Mouse (Mus musculus): ENCODE measurements around the gene Mt2. TPM values are rescaled to one million over a fixed set of nuclear protein-coding genes. Genes with fewer than 3 reads are reported as not detected.
"Not testable (repeated sequence)": the region's sequence is repeated elsewhere in the genome, so short reads cannot be mapped to it uniquely, and the experiment has no call there.

Gene Mt2
- polyA plus RNA-seq, 1 experiment from 2014 or later, result 47.5 TPM

- not testable (repeated sequence) for DNase-seq (ENCODE audit: low spot score); H3K27me3 ChIP-seq (replicated peaks; ENCODE audit: control insufficient read depth, insufficient read depth, low read length); H3K36me3 ChIP-seq (ENCODE audit: control insufficient read depth, insufficient read depth, low read length); H3K9ac ChIP-seq (ENCODE audit: low read length); H3K4me2 ChIP-seq (ENCODE audit: low read length); H3K9me3 ChIP-seq (replicated peaks; ENCODE audit: control insufficient read depth, low read length); H3K27ac ChIP-seq (ENCODE audit: low read depth, low read length); ATAC-seq; H3K4me3 ChIP-seq (ENCODE audit: low read depth, low read length); H3K4me1 ChIP-seq (ENCODE audit: control insufficient read depth, insufficient read depth, low read length)
- 73% methylated on average over 8 of the region's 8 CpGs for WGBS
These were observed 6.7 kb upstream of the Mt2 start for GRCm38 (mm10) chr8:94165772-94166171.

- H3K9me3 ChIP-seq (replicated peaks; ENCODE audit: control insufficient read depth, low read length), result no peaks in the 10 kb centered on the region
- H3K36me3 ChIP-seq (ENCODE audit: control insufficient read depth, insufficient read depth, low read length), result no peaks in the 10 kb centered on the region
- H3K27me3 ChIP-seq (replicated peaks; ENCODE audit: control insufficient read depth, insufficient read depth, low read length), result peaks cover 16% of the 10 kb centered on the region
- no peak overlapping the region for H3K27ac ChIP-seq (ENCODE audit: low read depth, low read length)
- peaks cover 7% of the 10 kb centered on the region for H3K4me1 ChIP-seq (ENCODE audit: control insufficient read depth, insufficient read depth, low read length)
- DNase-seq (ENCODE audit: low spot score), result peak; percentile 88
- H3K4me3 ChIP-seq (ENCODE audit: low read depth, low read length), result no peak overlapping the region
- 2% methylated on average over 6 of the region's 6 CpGs for WGBS
- H3K4me2 ChIP-seq (ENCODE audit: low read length), result 0 out of 2 replicates have a peak overlapping the region, but pooled peaks have one; percentile 23
- peak; percentile 63 for ATAC-seq
- no peak overlapping the region for H3K9ac ChIP-seq (ENCODE audit: low read length)
These were observed 5.2 kb upstream of the Mt2 start for GRCm38 (mm10) chr8:94167244-94167643.

GRCm38 (mm10) chr8:94169547-94169946, 2.9 kb upstream of the Mt2 start:
- no peak for DNase-seq (ENCODE audit: low spot score)
- no peak overlapping the region for H3K4me2 ChIP-seq (ENCODE audit: low read length)

GRCm38 (mm10) chr8:94171321-94171755, 1.1 kb upstream of the Mt2 start:
- H3K36me3 ChIP-seq (ENCODE audit: control insufficient read depth, insufficient read depth, low read length), result no peaks in the 10 kb centered on the region
- H3K4me2 ChIP-seq (ENCODE audit: low read length), result peak overlapping the region; percentile 97; the same call in 1 of the 2 replicates
- DNase-seq (ENCODE audit: low spot score), result no peak
- no peak overlapping the region for H3K4me3 ChIP-seq (ENCODE audit: low read depth, low read length)
- 59% methylated on average over 10 of the region's 10 CpGs for WGBS
- H3K9me3 ChIP-seq (replicated peaks; ENCODE audit: control insufficient read depth, low read length), result no peaks in the 10 kb centered on the region
- no peak overlapping the region for H3K9ac ChIP-seq (ENCODE audit: low read length)
- ATAC-seq, result no peak
- no peak overlapping the region for H3K27ac ChIP-seq (ENCODE audit: low read depth, low read length)
- H3K27me3 ChIP-seq (replicated peaks; ENCODE audit: control insufficient read depth, insufficient read depth, low read length), result peaks cover 34% of the 10 kb centered on the region
- peaks cover 15% of the 10 kb centered on the region for H3K4me1 ChIP-seq (ENCODE audit: control insufficient read depth, insufficient read depth, low read length)

More at GRCm38 (mm10) chr8:94169547-94169946, 2.9 kb upstream of the Mt2 start:
- Histone ChIP-seq H3K9ac (ENCODE audit: low read length) (no peak overlapping the region), H3K27me3 (replicated peaks; ENCODE audit: control insufficient read depth, insufficient read depth, low read length) (peaks cover 29% of the 10 kb centered on the region), H3K4me3 (ENCODE audit: low read depth, low read length) (no peak overlapping the region), H3K4me1 (ENCODE audit: control insufficient read depth, insufficient read depth, low read length) (peaks cover 15% of the 10 kb centered on the region), H3K36me3 (ENCODE audit: control insufficient read depth, insufficient read depth, low read length) (no peaks in the 10 kb centered on the region), H3K27ac (ENCODE audit: low read depth, low read length) (no peak overlapping the region), H3K9me3 (replicated peaks; ENCODE audit: control insufficient read depth, low read length) (no peaks in the 10 kb centered on the region)
- ATAC-seq, result no peak
- 92% methylated on average over 5 of the region's 5 CpGs for WGBS

- Histone ChIP-seq H3K4me3 (ENCODE audit: low read depth, low read length) (peak overlapping the region; percentile 47), H3K27me3 (replicated peaks; ENCODE audit: control insufficient read depth, insufficient read depth, low read length) (peaks cover 34% of the 10 kb centered on the region), H3K9ac (ENCODE audit: low read length) (peak overlapping the region; percentile 59), H3K9me3 (replicated peaks; ENCODE audit: control insufficient read depth, low read length) (no peaks in the 10 kb centered on the region), H3K4me1 (ENCODE audit: control insufficient read depth, insufficient read depth, low read length) (peaks cover 15% of the 10 kb centered on the region), H3K36me3 (ENCODE audit: control insufficient read depth, insufficient read depth, low read length) (no peaks in the 10 kb centered on the region), H3K4me2 (ENCODE audit: low read length) (peak overlapping the region; percentile 97), H3K27ac (ENCODE audit: low read depth, low read length) (no peak overlapping the region)
- 3% methylated on average over 39 of the region's 39 CpGs for WGBS
- ATAC-seq (peak; percentile 62; the same call in 1 of the 2 replicates), DNase-seq (ENCODE audit: low spot score) (peak; percentile 38)
These were observed 607 bp downstream of the Mt2 start for GRCm38 (mm10) chr8:94172809-94173732.

- 56% methylated on average over 11 of the region's 11 CpGs for WGBS
- no peak overlapping the region for H3K4me2 ChIP-seq (ENCODE audit: low read length)
These were observed 1.5 kb downstream of the Mt2 start for GRCm38 (mm10) chr8:94173848-94174403.

GRCm38 (mm10) chr8:94174619-94175213, 2.3 kb downstream of the Mt2 start:
- peaks cover 42% of the 10 kb centered on the region for H3K27me3 ChIP-seq (replicated peaks; ENCODE audit: control insufficient read depth, insufficient read depth, low read length)
- peak; percentile 24 for DNase-seq (ENCODE audit: low spot score)
- no peak overlapping the region for H3K4me2 ChIP-seq (ENCODE audit: low read length)
- no peaks in the 10 kb centered on the region for H3K9me3 ChIP-seq (replicated peaks; ENCODE audit: control insufficient read depth, low read length)
- no peak overlapping the region for H3K27ac ChIP-seq (ENCODE audit: low read depth, low read length)
- no peak overlapping the region for H3K9ac ChIP-seq (ENCODE audit: low read length)
- peaks cover 20% of the 10 kb centered on the region for H3K4me1 ChIP-seq (ENCODE audit: control insufficient read depth, insufficient read depth, low read length)
- ATAC-seq, result no peak
- H3K4me3 ChIP-seq (ENCODE audit: low read depth, low read length), result no peak overlapping the region
- WGBS, result 22% methylated on average over 7 of the region's 7 CpGs
- no peaks in the 10 kb centered on the region for H3K36me3 ChIP-seq (ENCODE audit: control insufficient read depth, insufficient read depth, low read length)

More at GRCm38 (mm10) chr8:94173848-94174403, 1.5 kb downstream of the Mt2 start:
- no peaks in the 10 kb centered on the region for H3K36me3 ChIP-seq (ENCODE audit: control insufficient read depth, insufficient read depth, low read length)
- peaks cover 40% of the 10 kb centered on the region for H3K27me3 ChIP-seq (replicated peaks; ENCODE audit: control insufficient read depth, insufficient read depth, low read length)
- H3K9me3 ChIP-seq (replicated peaks; ENCODE audit: control insufficient read depth, low read length), result no peaks in the 10 kb centered on the region
- H3K4me3 ChIP-seq (ENCODE audit: low read depth, low read length), result no peak overlapping the region
- no peak overlapping the region for H3K9ac ChIP-seq (ENCODE audit: low read length)
- no peak overlapping the region for H3K27ac ChIP-seq (ENCODE audit: low read depth, low read length)
- no peak for ATAC-seq
- H3K4me1 ChIP-seq (ENCODE audit: control insufficient read depth, insufficient read depth, low read length), result peaks cover 15% of the 10 kb centered on the region
- no peak for DNase-seq (ENCODE audit: low spot score)

- Histone ChIP-seq H3K9ac (ENCODE audit: low read length) (no peak overlapping the region), H3K27me3 (replicated peaks; ENCODE audit: control insufficient read depth, insufficient read depth, low read length) (peaks cover 38% of the 10 kb centered on the region), H3K27ac (ENCODE audit: low read depth, low read length) (no peak overlapping the region), H3K4me2 (ENCODE audit: low read length) (no peak overlapping the region), H3K9me3 (replicated peaks; ENCODE audit: control insufficient read depth, low read length) (no peaks in the 10 kb centered on the region), H3K4me3 (ENCODE audit: low read depth, low read length) (no peak overlapping the region), H3K36me3 (ENCODE audit: control insufficient read depth, insufficient read depth, low read length) (no peaks in the 10 kb centered on the region), H3K4me1 (ENCODE audit: control insufficient read depth, insufficient read depth, low read length) (peaks cover 13% of the 10 kb centered on the region)
- ATAC-seq (no peak), DNase-seq (ENCODE audit: low spot score) (no peak)
- 66% methylated on average over 7 of the region's 7 CpGs for WGBS
These were observed 5.4 kb downstream of the Mt2 start for GRCm38 (mm10) chr8:94177716-94178390.
